Mouse (Mus musculus) hindbrain, embryonic 12.5 days (tissue): Measurements from ENCODE around the gene Slc39a10. TPM values are rescaled to one million over a fixed set of nuclear protein-coding genes. Genes with fewer than 3 reads are reported as not detected.
A peak's percentile ranks its signal among the peaks of the same experiment; 100 is the strongest.

Experiments
- ATAC-seq: fragments of 200-750 bp; cut with Nextera tagmentation; 2 replicates; pipeline ENCODE4 v1.8.0; 2017; ENCODE audit warnings: moderate TSS enrichment; ENCODE audit not compliant: low FRiP score
- H3K27ac ChIP-seq: fragments of 300-500 bp; sonication (generic); 2 replicates; pipeline ENCODE4 v1.5.1; 2016; ENCODE audit warnings: mild to moderate bottlenecking
- H3K27me3 ChIP-seq: fragments of 300-500 bp; sonication (generic); 2 replicates; pipeline ENCODE4 v1.6.1; 2016; ENCODE audit warnings: mild to moderate bottlenecking
- H3K36me3 ChIP-seq: fragments of 300-500 bp; sonication (generic); 2 replicates; pipeline ENCODE4 v1.6.1; 2016; ENCODE audit warnings: mild to moderate bottlenecking
- H3K4me1 ChIP-seq: fragments of 300-500 bp; sonication (generic); 2 replicates; pipeline ENCODE4 v1.6.1; 2016
- H3K4me2 ChIP-seq: fragments of 300-500 bp; sonication (generic); replicated peaks from 2 replicates; pipeline ENCODE4 v1.6.1; 2016; ENCODE audit warnings: mild to moderate bottlenecking
- H3K4me3 ChIP-seq: fragments of 300-500 bp; sonication (generic); 2 replicates; pipeline ENCODE4 v1.5.1; 2016; ENCODE audit warnings: mild to moderate bottlenecking
- H3K9ac ChIP-seq: fragments of 300-500 bp; sonication (generic); 2 replicates; pipeline ENCODE4 v1.6.1; 2016; ENCODE audit warnings: mild to moderate bottlenecking, moderate library complexity
- H3K9me3 ChIP-seq: fragments of 300-500 bp; sonication (generic); replicated peaks from 2 replicates; pipeline ENCODE4 v1.6.1; 2016; ENCODE audit warnings: mild to moderate bottlenecking
- WGBS: fragments of 180-500 bp; shearing (Covaris S2); methylation state at CpG from one replicate; pipeline ENCODE4 v1.1.7; 2016; 5-methylcytosine and 5-hydroxymethylcytosine counted together
- polyA plus RNA-seq: library from polyadenylated mRNA; unstranded; fragments of >200 nt; fragmentation: Nextera tagmentation; extraction: Ambion mirVana; gene quantifications from 2 replicates; pipeline ENCODE4 v1.2.1, GENCODE M21; 2016

The Slc39a10 gene
- polyA plus RNA-seq, 1 experiment from 2014 or later: 74.9 TPM

DNA sequence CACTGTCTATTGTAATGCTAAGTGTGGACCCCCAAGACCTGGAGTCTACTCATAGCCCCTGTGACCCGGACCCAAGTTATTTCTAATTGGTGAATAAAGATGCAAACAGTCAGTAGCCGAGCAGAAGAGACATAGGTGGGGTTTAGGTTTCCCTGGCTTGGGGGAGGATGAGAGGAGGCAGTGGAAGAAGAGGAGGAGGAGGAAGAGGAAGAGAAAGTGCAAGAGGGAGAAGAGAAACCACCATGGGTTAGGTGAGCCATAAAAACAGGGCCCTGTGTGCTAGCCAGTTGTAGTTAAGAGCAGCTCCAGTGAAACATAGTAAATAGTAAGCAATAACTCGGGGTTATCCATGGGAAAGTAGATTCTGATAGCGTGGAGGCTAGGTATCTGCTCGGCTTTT is 34.1 kb downstream of the Slc39a10 start:
- WGBS: 76% methylated on average over 5 of the region's 5 CpGs
- ATAC-seq: no peak
- Histone ChIP-seq H3K4me2 (no peak overlapping the region), H3K4me1 (peaks cover 7% of the 10 kb centered on the region; the same call in 1 of the 2 replicates), H3K4me3 (no peak overlapping the region), H3K9me3 (no peaks in the 10 kb centered on the region), H3K27me3 (no peaks in the 10 kb centered on the region), H3K9ac (no peak overlapping the region), H3K36me3 (no peaks in the 10 kb centered on the region), H3K27ac (no peak overlapping the region)

DNA sequence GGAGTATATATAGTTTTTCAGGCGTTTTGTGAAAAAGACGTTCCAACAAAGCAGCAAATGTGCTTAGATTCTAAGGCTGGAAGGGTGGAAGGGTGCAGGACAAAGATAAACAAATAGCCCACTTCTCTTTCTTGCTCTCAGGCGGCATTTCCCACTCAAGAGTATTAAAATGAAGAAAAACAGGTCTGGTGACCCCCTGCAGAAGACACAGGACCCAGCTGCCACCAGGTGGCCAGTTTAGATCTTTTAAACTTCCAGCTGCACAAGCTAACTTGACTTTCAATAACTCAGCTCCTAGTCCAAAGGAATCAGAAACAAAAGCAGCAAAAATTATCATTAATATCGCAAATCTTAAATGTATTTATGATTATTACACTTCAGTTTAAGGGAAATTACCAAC is 36.2 kb downstream of the Slc39a10 start:
- H3K4me1 ChIP-seq: peaks cover 10% of the 10 kb centered on the region
- H3K27me3 ChIP-seq: no peaks in the 10 kb centered on the region
- no peaks in the 10 kb centered on the region for H3K9me3 ChIP-seq
- no peak overlapping the region for H3K9ac ChIP-seq
- no peak overlapping the region for H3K4me2 ChIP-seq
- no peak overlapping the region for H3K27ac ChIP-seq
- H3K36me3 ChIP-seq: no peaks in the 10 kb centered on the region
- ATAC-seq: no peak
- no peak overlapping the region for H3K4me3 ChIP-seq
- WGBS: 54% methylated on average over 4 of the region's 4 CpGs

DNA sequence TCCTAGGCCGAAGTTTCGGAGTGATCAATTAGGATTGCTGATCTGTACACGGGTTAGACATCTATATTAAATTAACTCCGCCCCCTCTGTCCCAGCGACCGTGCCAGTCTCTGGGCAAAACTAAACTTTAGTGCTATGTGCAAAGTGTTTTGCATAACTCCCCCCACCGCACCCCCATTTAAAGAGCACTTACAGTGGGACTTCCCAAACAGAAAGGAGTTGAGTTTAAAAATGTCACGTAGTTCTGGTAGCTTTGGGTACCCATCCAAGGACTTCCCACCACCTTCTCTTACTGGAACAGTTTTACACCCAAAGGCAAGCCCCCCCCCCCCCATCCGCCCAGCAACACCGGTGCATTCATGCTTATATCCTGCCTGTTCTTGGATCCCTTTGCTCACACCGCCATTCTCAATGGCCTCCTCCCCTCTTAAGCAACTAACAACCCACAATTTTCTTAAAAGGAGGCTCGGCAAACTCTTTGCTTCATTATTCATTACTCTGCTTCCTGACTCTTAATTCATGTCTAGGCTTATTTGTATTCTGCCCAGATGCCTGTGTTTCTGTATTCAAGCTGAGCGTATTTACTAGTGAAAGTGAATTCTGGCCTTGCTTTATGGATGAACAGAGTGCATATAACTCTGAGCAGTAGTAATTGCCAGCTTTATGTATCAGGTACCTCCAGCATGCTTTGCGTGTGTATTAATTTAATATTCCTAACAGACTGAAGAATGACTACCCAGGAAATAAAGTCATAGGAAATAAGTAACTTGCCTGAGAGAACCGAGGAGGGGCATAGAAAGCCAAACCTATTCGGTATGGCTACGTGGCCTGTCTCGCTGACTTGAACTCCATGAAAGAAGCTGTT is 38.4 kb downstream of the Slc39a10 start:
- H3K27ac ChIP-seq: peak overlapping the region; percentile 99
- peak overlapping the region; percentile 94 for H3K4me3 ChIP-seq
- H3K9ac ChIP-seq: peak overlapping the region; percentile 99
- H3K9me3 ChIP-seq: no peaks in the 10 kb centered on the region
- ATAC-seq: peak; percentile 15
- H3K4me2 ChIP-seq: peak overlapping the region; percentile 47
- no peaks in the 10 kb centered on the region for H3K27me3 ChIP-seq
- no peaks in the 10 kb centered on the region for H3K36me3 ChIP-seq
- 27% methylated on average over 18 of the region's 18 CpGs for WGBS
- peaks cover 22% of the 10 kb centered on the region for H3K4me1 ChIP-seq

DNA sequence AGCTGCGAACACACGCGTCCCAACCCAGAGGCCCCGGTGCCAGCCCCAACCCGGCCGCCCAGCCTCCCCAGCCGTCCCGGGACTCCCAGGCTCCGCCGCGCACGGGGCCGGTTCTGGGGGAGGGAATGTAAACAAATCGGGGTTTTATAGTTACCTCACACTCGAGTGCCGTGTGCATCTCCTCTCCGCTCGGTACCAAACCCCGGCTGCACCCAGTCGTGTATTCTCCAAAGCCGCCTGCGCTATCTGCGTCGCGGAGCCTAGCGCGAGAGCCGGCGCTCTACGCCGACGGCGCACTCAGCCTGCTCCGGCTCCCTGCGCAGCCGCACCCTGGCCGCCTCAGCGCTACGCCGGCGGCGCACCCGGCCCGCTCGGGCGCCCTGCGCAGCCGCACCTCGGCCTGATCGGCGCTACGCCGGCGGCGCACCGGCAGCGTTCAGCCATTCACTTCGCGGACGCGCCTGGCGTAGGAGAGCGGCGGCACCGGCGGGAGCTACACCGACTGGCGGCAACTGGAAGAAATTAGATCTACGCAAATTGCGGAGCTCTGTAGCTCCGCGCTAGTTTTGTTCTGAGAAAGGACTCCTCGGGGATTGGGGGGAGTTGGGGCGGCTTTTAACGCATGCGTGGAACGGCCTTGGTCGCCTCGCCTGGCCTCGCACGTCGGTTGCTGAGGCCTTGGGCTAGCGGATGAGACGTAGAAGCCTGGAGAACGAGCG is 39.2 kb downstream of the Slc39a10 start:
- under 1% methylated on average over 86 of the region's 86 CpGs for WGBS
- ATAC-seq: peak; percentile 96

DNA sequence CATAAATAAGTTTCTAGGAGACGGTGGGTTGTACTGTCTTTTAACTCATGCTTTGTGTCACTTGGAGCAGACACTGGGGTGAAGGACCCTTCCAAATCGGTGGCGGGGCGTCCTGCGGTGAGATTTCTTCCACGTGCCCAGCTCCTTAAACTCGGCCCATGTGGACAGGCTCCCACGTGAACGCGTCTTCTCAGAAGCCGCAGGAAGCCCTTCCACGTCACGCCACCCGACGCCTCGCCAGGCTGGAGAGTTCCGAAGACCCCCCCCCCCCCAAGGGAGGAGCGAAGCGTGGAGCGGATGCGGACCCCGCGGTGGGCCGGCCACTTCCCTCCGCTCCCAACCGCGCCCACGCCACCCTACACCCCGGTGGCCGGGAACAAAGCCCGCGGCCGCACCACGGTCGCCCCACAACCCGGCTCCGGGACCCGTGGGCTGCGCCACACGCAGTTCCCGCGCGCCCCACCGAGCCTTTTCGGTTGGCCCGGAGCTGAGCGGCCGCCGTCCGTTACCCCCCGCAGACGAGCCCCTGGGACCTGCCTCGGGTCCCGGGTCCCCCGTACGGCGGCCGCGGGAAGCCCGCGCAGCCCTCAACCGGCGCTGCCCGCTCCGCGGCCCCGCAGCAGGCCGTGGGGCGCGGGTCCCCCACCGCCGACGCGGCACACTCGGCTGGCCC is 39.9 kb downstream of the Slc39a10 start:
- under 1% methylated on average over 68 of the region's 75 CpGs for WGBS
- Histone ChIP-seq H3K4me2 (peak overlapping the region; percentile 59), H3K27me3 (no peaks in the 10 kb centered on the region), H3K9ac (peak overlapping the region; percentile 99), H3K9me3 (no peaks in the 10 kb centered on the region), H3K4me1 (peaks cover 22% of the 10 kb centered on the region), H3K27ac (peak overlapping the region; percentile 99), H3K4me3 (peak overlapping the region; percentile 94), H3K36me3 (no peaks in the 10 kb centered on the region)
- peak; percentile 46 for ATAC-seq

More for the DNA sequence above, 39.2 kb downstream of the Slc39a10 start:
- Histone ChIP-seq H3K4me3 (peak overlapping the region; percentile 94), H3K36me3 (no peaks in the 10 kb centered on the region), H3K27ac (peak overlapping the region; percentile 99), H3K27me3 (no peaks in the 10 kb centered on the region), H3K9me3 (no peaks in the 10 kb centered on the region), H3K9ac (peak overlapping the region; percentile 99), H3K4me1 (peaks cover 22% of the 10 kb centered on the region), H3K4me2 (peak overlapping the region; percentile 59)

DNA sequence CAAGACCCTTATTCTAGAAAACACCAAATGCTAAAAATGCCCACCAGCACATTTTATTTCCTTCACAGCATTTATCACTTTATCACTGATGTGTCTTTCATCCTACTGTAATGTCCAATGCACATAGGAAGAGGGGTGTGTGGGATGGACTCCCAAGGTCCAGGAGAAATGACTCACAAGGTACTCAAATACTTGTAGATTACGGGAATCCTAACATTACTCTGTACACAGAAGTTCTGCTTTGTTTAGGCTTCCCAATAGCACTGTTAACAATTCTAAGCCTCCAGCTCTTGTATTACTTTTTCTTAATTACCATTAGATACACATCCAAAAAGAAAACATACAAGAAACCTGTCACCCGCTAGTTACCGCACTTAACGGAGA is 40.4 kb downstream of the Slc39a10 start:
- H3K4me2 ChIP-seq: peak overlapping the region; percentile 59
- 3% methylated on average over 4 of the region's 4 CpGs for WGBS
- H3K27ac ChIP-seq: peak overlapping the region; percentile 99; the same call in 1 of the 2 replicates
- H3K4me1 ChIP-seq: peaks cover 22% of the 10 kb centered on the region
- ATAC-seq: no peak
- H3K36me3 ChIP-seq: no peaks in the 10 kb centered on the region
- H3K27me3 ChIP-seq: no peaks in the 10 kb centered on the region
- peak overlapping the region; percentile 99 for H3K9ac ChIP-seq
- no peaks in the 10 kb centered on the region for H3K9me3 ChIP-seq
- peak overlapping the region; percentile 94 for H3K4me3 ChIP-seq

DNA sequence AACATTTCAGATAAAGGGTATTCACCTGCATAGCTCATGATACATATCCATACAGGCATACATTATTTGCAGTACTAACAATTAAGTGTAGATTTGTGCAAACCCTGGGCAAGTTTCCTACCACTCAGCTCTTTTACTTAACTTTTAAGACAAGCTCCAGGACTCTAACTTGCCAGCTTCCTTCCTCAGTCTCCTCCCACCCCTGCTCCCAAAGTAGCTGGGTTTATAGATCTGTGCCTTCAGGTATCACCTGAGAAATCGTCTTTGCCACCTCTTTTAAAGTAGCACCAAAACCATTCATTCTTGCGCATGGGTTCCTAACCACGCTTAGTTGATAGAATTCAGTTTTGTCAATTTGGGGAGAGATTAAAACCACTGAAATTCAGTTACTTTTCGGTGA is 41.1 kb downstream of the Slc39a10 start:
- no peak overlapping the region for H3K27ac ChIP-seq
- no peak for ATAC-seq
- no peaks in the 10 kb centered on the region for H3K9me3 ChIP-seq
- no peaks in the 10 kb centered on the region for H3K36me3 ChIP-seq
- peak overlapping the region; percentile 59 for H3K4me2 ChIP-seq
- H3K4me3 ChIP-seq: no peak overlapping the region; the same call in 1 of the 2 replicates
- H3K9ac ChIP-seq: no peak overlapping the region
- peaks cover 22% of the 10 kb centered on the region for H3K4me1 ChIP-seq
- no peaks in the 10 kb centered on the region for H3K27me3 ChIP-seq
- 69% methylated on average over 4 of the region's 4 CpGs for WGBS

DNA sequence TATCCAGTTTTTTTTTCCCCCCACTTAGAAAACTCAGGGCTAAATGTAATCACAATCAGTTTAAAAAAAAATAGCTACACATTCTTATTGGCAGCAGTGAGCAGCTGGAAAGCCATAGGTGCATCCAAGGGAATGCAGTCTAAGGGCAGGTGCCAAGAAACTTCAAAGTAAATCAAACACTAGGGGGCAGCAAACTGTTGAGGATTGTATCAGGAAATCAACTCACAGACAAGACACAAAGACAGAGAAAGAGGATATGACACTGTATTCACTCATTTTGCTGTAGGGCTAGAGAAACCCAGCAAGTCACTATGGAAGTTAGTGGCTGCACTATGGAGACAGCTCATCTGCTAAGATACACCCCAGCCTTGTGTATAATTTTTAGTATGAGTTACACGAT is 42.9 kb downstream of the Slc39a10 start:
- Histone ChIP-seq H3K4me2 (no peak overlapping the region), H3K36me3 (no peaks in the 10 kb centered on the region), H3K27me3 (no peaks in the 10 kb centered on the region), H3K4me1 (peaks cover 24% of the 10 kb centered on the region), H3K9ac (no peak overlapping the region), H3K4me3 (no peak overlapping the region), H3K27ac (peak overlapping the region; percentile 30; the same call in 1 of the 2 replicates), H3K9me3 (no peaks in the 10 kb centered on the region)
- ATAC-seq: no peak
- 77% methylated on average over 1 of the region's 1 CpGs for WGBS

DNA sequence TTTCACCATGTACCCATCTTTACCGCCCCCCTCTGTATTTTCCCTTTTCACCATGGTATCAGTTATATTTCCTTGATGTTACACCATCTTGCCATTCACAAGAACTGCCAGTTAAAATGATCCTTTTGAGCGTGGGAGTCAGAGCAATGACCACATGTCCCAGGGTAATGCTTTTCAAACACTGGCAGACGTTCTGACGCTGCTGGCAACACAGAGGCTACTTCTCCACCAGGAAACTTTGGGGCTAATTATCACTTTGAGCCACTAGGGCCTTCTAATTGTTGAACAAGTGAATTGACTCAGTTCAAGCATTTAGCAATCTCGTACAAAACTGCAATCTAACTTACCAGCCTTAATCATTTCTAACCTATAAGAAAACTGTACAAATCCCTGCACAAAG is 47.4 kb downstream of the Slc39a10 start:
- H3K27ac ChIP-seq: no peak overlapping the region
- H3K36me3 ChIP-seq: no peaks in the 10 kb centered on the region
- H3K27me3 ChIP-seq: no peaks in the 10 kb centered on the region
- no peaks in the 10 kb centered on the region for H3K9me3 ChIP-seq
- no peak for ATAC-seq
- H3K4me2 ChIP-seq: no peak overlapping the region
- H3K4me1 ChIP-seq: peaks cover 5% of the 10 kb centered on the region
- no peak overlapping the region for H3K4me3 ChIP-seq
- 50% methylated on average over 5 of the region's 5 CpGs for WGBS
- no peak overlapping the region for H3K9ac ChIP-seq

DNA sequence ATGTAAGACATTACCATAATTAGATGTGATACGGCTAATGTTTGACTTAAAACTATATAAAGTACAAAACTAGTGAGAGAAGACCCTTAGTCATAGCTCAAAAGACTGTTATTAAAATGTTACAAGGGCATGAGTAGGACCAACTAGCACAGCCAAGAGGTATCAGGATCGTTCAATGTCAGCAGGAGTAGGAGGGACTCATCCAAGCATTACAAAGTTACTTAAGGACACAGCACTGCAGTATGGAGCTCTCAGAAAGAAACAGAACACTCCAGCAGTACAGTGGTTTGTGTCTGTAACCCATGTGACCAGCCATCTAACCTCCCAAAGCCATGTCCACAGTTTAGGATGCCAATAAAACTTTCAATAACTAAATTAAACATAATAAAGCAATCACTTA is 48.4 kb downstream of the Slc39a10 start:
- Histone ChIP-seq H3K9me3 (no peaks in the 10 kb centered on the region), H3K4me1 (peaks cover 4% of the 10 kb centered on the region; the same call in 1 of the 2 replicates), H3K27ac (no peak overlapping the region), H3K4me2 (no peak overlapping the region), H3K9ac (no peak overlapping the region), H3K36me3 (no peaks in the 10 kb centered on the region), H3K4me3 (no peak overlapping the region), H3K27me3 (no peaks in the 10 kb centered on the region)
- WGBS: 89% methylated on average over 2 of the region's 2 CpGs
- ATAC-seq: no peak

DNA sequence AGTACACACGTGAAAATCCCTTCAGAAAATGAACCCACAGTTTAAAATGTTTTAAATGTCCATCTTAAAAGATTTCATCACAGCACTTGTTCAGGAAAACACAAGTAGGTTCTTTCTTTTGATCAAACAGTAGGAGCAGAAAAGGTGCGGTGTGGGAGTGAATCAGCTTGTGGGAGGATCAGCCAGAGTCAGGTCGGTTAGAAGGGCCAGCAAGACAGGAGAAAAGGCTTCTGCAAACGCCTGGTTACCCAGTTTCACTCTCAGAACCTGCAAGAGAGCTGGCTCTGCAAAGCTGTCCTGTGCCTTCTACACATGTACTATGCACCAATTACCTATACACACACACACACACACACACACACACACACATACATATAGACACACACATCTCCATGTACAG is 49.2 kb downstream of the Slc39a10 start:
- H3K9ac ChIP-seq: no peak overlapping the region
- no peak overlapping the region for H3K27ac ChIP-seq
- no peaks in the 10 kb centered on the region for H3K36me3 ChIP-seq
- H3K9me3 ChIP-seq: no peaks in the 10 kb centered on the region
- ATAC-seq: no peak
- no peak overlapping the region for H3K4me3 ChIP-seq
- 77% methylated on average over 4 of the region's 4 CpGs for WGBS
- H3K4me1 ChIP-seq: peaks cover 4% of the 10 kb centered on the region; the same call in 1 of the 2 replicates
- no peak overlapping the region for H3K4me2 ChIP-seq
- H3K27me3 ChIP-seq: no peaks in the 10 kb centered on the region

DNA sequence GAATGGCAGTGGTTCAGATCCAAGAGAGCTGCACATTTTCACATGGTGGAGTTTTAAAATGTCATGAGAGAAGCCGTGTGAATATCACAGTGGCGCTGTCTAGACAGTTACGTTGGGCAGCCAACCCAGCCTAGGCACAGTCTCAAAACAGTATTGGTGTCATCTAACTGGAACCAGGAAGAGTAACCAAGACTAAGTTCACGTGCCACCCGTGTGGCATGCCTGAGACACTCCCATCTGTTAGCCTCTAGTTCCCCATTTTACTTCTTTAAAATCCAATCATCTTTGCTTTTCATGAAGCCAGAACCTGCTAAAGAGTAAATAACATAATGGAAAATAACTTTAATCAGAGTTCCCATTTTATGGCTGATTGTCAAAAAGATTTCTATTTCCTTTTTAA is 60.7 kb downstream of the Slc39a10 start:
- Histone ChIP-seq H3K4me3 (no peak overlapping the region), H3K4me1 (no peaks in the 10 kb centered on the region), H3K36me3 (peaks cover 14% of the 10 kb centered on the region), H3K9me3 (no peaks in the 10 kb centered on the region), H3K27me3 (no peaks in the 10 kb centered on the region), H3K4me2 (no peak overlapping the region), H3K27ac (no peak overlapping the region), H3K9ac (no peak overlapping the region)
- 90% methylated on average over 5 of the region's 5 CpGs for WGBS
- no peak for ATAC-seq
